Mouse (Mus musculus): ENCODE measurements around the gene Togaram2.

GRCm38 (mm10) chr17:71652934-71653333 is 20.1 kb upstream of the Togaram2 start:
- TF ChIP-seq CTCF (IDR thresholded peaks at IDR 0.05; ENCODE audit: borderline replicate concordance, insufficient read depth, low read depth, low read length) (no peak), POLR2A (IDR thresholded peaks at IDR 0.05; ENCODE audit: borderline replicate concordance, insufficient read depth, low read length) (no peak)

All from cerebellum, adult 2 months (tissue).